Mouse (Mus musculus): ENCODE results near the gene Atp1a1. TPM values are rescaled to one million over a fixed set of nuclear protein-coding genes. Genes with fewer than 3 reads are reported as not detected.
A peak's percentile ranks its signal among the peaks of the same experiment; 100 is the strongest.

Atp1a1 gene
- polyA plus RNA-seq, 1 experiment: 257 TPM

DNA sequence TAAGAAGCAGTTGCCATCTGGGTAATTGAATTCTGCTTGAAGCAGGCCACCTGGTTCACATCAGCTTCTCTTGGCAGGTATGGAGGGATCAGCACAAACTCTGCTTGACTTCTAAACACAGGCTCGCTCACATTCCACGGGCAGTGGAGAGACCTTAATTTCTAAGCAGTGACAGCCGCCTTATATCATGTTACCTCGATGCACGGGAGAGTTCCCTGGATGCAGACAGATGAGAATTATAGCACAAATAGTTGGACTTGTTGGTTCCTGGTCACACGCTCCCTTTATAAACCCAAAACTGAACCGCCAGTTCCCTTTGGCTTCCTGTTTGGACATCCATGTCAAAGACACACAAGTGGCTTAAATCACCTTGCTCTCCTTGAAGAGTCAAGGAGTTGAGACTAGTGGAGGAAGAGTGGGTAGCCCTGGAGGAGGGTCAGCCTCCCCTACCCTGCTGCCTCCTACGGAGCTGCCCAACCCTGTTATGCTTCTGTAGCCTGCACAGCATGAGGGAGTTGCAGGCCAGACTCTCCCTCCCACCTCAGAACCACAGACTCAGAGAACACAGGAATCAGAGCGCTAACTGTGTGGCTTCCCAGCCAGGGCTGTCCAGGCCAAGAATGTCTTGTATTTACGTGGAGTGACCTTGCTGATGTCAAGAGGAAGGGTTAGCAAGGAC is 7.5 kb upstream of the Atp1a1 start:
- no peak for DNase-seq (ENCODE audit: low read depth)

DNA sequence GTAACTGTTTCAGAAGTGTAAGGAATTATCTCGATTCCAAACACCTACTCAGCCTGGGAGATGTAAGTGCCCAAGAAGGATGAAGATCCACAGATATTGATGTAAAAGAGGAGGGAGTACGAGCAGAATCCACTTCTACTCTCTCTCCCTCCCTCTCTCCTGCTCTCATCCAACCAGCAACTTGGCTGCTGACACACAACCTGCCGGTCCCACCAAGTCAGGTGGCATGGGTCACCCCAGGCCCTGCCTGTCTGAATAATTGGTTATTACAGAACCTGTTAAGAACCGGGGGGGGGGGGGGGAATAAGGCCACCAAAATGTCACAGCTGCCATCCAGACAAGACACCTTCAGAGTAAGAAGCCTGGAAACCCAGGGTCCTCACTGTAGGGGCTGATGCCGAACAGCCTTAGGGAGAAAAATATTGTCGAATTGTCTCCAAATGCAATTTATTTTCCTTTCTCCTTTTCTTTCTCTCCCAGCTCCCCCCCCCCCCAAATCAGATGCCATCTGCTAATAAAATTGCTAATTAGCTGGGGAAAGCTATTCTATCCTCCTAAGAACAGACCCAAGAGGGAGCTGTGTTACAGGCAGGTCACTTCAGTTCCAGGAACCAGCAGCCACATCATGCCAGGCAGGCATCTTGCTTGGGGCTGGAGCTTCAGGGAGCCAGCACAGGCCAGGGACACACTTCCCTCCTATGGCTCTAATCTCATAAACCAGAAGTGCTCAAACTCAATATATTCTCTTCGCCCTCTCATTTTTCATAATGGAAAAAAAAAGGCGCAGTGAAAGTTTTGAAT is 6.7 kb upstream of the Atp1a1 start:
- no peak for DNase-seq (ENCODE audit: low read depth)

DNA sequence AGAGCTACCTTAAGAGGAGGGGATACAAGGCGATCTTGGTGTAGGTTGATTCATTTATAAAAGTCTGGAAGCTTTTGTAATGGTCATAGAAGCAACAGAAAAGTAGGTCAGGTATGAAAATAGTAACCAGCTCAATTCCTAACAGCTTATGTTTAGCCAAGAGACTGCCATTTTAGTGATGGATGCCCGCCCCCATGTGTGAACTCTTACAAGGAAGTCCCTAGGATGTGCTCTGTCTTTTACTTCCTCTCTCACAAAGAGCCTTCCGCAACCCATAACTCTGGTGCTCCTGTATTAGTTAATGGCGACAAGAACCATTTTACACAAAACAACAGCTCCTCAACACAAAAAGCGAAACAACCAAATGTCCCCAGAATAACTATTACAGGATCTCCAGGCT is 4.8 kb upstream of the Atp1a1 start:
- no peak for DNase-seq (ENCODE audit: low read depth)

DNA sequence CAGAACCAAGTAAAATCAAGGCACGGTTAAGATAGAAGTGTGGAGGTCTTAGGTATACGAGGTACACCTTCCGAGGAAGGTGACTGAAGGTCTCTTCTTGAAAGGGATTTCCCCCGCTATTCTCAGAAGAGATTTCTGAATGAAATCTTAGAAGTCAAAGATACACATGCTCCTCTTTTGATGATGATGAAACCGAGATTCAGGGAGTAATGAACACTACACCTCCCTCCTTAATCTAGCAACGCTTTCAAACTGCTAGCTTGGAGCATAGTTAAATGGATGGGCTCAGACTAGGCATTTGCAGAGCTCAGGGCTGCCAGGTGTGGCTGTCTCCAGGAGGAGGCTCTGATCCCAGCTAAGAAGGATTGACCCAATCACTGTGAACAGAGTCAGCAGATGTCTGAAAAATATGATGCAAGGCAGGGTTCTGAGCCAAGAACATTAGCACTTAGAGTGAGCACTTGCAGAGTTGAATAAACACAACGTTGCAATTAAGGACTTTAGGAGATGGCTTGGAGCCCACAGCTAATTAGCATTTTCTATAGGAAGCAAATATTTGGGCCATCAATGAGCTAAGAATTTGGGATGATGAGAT is 2.5 kb upstream of the Atp1a1 start:
- DNase-seq (ENCODE audit: low read depth): peak; percentile 99

DNA sequence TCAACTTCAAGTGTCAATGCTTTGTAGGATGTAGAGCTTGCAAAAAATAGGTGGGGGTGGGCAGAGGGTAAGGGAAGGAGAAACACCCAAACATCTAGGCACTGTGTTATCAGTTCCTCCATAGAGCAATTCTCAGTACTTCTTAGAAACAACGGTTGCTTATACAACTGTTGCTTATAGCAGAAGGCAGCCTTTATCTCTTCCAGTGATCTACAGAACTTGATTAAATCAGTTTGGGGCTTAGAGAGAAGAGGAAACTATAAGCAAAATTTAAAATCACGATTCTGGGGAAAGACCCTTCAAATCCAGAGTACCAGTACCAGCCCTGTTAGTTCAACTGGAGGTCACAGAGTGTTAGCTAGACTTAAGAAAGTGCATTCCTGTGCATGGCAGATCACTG is 1.2 kb upstream of the Atp1a1 start:
- DNase-seq (ENCODE audit: low read depth): no peak

DNA sequence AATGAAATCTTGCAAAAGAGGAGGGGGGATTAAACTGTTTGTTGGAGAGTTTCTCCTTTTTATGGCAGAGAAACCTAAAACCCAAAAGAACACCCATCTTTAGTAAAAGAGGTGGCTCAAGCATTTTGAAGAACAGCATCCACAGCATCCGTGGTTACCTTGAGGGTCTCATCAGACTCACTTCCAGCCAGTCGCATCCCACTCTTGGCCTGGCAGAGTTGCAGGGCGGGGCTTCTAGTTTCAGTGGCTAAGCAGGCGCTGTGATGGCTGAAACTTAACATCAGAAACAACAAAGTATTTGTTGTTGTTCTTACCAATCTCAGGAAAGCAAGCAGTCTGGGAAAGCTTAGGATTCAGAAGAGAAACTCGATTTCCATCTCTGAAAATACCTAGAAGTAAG is 807 bp upstream of the Atp1a1 start:
- no peak for DNase-seq (ENCODE audit: low read depth)

DNA sequence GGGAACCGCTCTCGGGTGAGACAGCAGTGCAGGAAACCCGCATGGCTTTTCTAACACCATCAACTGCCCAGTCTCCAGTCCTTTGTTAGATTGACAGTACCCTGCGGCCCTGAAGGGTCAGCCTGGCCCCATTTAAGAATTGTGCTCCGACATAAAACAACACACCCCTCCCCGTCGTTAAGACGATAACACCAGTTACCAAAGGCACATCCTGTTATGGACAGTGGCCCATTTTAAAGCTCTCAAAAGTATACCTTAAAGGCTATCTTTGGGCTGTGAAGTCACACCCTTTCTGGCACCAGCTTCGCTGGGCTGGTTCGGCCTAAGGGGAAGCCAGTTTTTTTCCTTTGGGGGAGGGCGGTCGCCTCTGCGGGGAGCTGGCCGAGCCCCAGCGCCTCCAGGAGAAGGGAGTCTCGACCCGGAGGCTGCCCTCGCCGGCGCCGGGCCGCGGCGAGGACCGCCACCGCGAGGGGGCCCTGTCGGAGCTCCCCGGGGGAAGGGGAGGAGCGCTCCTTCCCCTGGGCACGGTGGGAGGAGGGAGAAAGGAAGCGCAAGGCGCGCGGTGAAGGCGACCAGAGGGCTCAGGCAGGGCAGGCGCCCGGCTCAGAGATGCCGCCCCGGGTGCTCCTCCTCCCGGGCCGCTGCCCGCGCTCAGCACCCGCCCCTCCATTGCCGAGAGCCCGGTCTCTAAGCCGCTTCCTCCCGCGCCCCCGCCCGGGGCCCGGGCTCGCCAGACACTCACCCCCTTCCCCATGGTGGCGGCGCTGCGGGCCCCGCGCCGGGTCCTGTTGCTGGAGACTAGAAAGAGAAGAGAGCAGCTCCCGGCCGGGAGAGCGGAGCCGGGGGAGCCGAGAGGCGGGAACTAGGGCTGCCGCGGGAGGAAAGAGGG is 579 bp downstream of the Atp1a1 start:
- DNase-seq (ENCODE audit: low read depth): no peak

DNA sequence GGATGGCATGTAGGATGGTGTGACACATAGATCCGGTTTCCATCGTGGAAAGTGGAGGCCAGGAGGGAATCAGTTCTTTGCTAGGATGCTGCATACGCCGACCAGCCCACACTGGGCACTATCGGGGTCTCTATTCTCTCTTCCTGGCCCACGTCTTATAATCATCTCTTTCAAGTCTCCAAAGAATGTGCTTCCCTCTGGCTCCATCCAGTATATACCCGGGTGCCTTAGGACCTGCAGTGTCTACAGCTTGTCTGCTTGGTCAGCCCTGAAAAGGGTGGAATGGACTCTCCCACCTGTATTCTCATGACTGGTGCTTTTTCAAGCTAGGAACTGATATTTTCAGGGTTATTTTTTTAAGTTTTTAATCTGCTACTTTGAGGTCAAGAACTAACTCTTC is 1.3 kb downstream of the Atp1a1 start:
- no peak for DNase-seq (ENCODE audit: low read depth)

DNA sequence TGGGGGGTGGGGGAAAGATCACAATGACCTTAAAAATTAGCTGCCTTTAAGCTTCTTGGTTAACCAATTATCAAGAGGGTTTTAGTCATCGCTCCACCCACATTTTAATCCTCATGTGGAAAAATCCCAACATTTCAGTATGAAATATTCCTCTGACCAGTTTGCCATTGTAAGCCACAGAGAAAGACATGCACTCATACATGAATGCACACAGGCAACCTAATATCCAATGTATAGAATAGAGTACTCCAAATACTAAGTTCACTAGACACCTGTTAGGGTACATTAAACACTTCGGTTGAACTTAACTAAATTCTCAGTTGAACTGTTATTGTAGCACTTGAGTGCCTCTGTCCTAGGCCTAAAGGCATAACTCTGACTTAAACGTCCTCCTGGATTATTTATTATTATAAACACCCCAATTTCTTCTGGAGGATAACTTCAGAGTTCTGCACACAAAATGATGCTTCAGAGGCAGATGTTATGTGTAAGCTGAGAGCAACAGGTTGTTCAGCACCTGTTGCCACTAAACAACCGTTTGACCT is 1.9 kb downstream of the Atp1a1 start:
- no peak for DNase-seq (ENCODE audit: low read depth)

DNA sequence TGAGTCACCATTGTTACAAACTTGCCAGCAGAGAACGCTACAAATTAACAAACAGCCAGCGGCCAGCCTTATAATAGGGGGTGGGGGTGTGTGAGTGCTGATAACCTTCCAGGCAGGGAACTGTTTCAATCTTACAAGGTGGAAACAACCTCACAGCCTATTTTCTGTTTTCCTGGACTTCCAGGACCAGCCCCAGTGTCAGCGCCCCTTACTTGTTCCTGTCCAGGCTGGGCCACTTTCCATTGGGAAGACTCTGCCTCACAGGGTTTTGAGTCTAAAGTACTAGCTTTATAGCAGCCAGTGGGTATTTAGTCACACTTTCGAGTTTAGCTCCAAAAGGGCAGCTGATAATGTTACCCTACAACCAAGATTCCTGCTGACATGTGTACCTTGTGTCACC is 2.8 kb downstream of the Atp1a1 start:
- DNase-seq (ENCODE audit: low read depth): no peak

DNA sequence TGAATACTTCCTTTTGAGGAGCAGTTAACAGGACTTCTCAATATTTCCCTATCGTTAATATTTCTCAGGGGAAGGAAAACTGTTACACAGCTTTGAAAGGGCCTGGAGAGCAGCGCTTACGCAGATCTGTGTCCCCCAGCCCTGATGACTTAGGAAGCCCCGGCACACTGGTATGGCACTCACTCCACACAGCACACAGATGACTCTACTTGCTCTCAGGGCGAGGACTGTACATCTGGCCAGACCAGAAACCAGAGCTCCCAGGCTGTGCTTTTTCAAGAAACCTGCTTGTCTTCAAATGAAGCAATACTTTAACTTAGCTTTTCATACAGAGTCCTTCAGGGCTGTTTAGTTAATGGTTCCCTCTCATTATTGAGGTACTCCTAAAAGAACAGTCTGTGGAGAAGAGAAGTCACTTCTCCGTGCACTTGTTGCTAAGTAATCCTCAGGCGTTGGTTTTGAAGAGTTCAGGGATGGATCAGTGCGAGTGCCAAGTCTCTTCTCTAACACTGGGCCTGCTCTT is 3.4 kb downstream of the Atp1a1 start:
- no peak for DNase-seq (ENCODE audit: low read depth)

DNA sequence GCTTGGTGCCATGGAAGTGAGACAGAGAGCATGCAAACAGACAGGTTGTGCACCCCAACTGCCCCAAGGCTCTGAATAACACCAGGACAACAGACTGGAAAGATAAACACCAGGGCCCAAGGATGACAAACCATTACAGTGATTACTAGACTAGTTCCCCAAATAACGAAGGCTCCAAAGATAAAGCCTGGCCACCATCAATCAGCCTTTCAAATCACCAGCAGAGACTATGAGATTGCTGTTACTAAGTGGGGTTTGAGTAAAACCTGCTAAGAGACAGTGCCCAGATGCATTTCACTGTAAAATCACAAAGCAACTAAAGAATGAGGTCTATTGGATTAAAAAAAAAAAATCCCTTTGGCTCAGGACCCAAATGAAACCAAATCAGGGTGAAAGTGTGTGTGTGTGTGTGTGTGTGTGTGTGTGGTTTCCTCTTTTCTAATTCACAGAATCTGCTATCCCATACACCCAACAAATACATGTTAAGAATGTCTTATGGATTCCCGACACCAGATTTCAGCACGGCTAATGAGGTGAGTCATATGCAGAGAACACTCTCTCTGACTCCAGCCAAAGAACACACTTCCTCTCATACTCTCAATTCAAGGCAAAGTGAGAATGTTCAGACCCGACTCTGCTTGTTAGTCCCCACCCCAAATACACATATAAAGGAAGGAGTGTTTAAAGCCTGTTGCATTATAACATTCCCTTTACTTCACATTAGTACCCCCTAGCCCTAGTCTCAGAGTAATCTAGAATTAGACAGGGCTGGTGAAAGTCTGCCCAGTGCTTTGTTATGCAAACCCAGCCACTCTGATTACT is 4.4 kb downstream of the Atp1a1 start:
- no peak for DNase-seq (ENCODE audit: low read depth)

DNA sequence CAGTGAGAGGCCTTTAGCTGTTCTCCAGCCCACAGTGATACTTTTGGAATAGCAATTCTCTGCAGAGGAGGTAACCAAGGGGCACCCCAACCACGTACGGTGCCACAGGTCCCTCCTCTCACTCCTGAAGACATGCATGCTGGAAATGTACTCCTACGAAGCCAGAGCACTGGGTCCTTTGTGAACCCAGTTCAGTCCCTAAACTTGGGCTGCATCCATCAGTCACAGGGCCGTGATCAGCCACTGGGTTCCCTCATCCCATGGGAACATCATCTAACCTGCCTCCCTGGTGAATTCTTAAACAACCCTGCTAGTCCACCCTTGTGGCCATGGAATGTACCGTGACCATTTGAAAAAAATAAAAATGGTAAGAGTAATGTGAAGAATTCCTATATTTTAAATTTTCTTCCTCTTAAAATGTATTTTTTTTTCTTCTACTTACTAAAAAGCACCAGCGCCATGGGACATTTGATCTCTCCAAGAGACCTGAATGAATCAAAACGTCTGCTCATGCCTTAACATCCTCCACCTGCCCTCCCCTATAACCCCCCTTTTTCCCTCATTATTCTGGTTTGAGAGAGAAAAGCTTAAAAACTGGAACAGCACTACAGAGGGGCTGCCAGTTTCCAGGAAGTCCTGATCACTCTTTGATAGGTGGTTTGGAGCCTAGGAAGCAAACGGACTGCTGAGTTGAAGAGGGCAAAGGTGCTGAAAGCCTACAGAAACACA is 5.1 kb downstream of the Atp1a1 start:
- no peak for DNase-seq (ENCODE audit: low read depth)

DNA sequence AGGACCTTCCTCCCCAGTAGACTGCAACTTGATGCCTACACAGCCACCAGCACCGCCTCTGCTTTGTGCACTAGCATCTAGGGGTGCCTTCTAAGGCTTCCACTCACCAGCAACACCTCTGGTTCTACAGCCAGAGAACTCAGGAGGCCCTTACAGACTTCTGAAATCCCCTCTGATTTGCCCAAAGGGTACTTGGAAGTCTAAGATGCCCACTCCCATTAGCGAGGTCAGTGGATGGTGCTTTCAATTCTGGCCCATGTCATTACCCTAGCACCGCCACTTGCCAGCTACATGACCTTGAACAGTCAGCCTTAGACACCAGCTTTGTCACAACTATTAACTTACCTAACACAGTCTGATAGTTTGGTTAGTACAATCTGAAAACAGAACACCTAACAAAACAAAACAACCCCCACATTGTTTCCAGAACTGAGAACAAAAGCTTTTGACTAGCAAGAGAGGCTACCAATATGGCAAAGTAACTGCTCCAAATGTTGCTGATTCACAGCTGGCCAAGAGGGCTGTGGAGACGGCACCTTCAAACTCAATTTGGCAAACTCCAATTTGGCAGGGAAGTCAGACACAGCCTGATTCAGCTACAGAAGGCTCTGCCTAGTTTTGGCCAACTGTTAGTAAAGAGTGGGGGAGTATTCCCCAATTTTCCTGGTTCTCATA is 6.1 kb downstream of the Atp1a1 start:
- DNase-seq (ENCODE audit: low read depth): no peak

DNA sequence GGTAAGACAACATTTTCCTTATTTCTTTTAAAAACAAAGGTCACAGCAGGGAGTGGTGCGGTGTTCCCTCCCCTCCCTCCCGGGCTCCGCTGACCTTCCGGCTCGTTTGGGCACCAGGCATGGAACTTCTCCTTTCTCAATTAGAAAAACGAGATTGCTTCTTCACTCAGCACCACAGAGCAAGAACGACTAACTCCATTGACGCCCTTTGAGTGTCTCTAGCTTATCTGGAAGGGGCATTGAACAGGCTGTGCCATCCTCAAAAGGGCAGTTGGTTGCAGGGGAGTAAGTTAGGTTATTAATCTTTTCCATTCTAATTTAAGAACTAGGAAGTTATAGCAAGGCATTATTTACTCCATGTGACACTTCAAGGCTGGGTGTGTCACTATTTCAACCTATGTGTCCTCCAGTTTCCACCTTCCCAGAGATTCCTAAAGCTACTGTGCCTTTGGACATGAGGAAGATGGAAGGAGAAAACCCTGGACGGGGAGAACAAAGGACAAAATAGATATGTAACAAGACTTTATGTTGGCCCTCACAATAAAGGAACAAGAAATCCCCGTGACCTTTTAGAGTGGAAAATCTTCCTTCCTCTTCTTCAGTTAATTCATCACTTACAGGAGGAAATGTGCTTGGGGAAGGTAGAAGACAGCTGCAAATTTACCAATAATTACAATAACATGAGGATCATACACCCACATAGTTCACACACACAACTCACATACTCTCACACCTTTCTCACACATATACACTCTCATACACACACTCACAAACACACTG is 7.0 kb downstream of the Atp1a1 start:
- DNase-seq (ENCODE audit: low read depth): no peak

DNA sequence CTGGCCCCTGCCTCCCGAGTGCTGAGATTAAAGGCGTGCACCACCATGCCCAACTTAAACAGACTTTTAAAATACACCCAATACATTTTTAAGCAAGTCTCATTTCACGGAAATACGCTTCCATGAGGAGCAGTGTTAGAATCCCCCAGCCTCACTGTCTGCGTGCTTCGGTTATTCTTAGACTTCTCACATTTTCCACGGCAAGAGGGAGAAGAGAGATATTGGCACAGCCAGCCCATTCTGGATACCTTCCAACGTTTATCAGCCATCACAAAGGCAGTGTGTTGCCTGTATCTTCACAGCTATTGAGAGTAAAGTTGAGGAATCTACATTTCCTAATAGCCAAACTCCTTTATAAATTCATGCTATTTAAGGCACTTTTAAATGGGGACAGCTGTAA is 7.8 kb downstream of the Atp1a1 start:
- DNase-seq (ENCODE audit: low read depth): no peak

DNA sequence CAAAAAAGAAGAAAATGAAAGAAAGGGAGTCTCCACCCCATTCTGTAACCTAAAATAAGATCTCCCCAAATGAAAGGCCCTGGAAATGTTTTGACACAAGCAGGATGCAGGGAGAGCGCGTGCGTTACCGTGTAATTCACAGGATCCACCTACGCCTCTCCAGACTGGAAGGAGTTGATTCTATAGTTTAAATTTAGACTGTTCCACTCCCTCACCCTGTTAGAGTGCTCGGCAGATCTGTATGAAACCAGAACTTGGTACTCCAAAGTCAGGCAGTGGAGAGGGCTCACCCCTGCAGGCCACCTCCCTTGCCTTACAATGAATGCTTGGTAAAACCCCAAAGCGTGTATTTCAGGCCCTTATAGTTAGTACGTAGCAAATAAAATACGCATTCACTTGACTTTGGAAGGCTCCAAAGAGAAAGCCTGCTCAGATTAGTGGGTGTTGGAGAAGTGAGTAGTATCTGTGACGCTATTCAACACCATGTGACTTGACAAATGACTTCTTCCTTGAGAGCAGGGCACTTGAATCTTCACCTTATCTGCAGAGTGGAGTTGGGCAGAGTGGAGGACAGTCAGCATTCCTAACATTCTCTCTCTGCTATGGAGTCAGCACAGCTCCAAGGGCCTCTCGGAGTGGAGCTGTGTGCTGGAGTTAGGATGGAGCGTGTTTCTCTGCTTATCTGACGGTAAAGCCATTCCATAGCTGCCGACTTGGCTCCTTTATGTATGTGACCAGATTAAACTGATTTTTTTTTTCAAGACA is 8.4 kb downstream of the Atp1a1 start:
- DNase-seq (ENCODE audit: low read depth): no peak

DNA sequence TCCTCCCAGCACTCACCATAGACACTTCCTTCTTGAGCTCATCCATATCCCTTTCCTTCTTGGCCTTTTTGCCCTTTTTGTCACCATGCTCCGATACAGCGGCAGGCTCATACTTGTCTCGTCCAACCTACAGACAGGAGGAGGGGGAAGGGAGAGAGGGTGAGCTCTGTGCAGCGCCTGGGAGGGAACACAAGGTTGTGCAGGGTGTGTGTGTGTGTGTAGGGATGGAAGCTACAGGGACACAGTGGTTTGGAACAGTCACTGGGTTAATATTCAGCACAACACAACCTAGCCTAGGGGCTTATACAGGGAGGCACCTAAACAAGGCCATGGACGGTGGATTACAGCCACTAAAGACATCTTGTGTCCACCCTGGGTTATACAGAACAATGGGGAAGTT is 9.5 kb downstream of the Atp1a1 start:
- DNase-seq (ENCODE audit: low read depth): no peak
